Mouse (Mus musculus) Patski (cell line): ENCODE results near the gene Trim8. TPM values are rescaled to one million over a fixed set of nuclear protein-coding genes. Genes with fewer than 3 reads are reported as not detected.

Experiments
- ATAC-seq: fragments of 100-300 bp; one replicate; pipeline ENCODE4 v1.8.0; 2021
- CTCF ChIA-PET: fragments of 350-600 bp; sonication (Branson Sonifier 250); formaldehyde crosslinking; loops from one replicate; lab custom pipeline; 2022; ENCODE audit warnings: inconsistent platforms; lab: Charles Lee
- POLR2A ChIA-PET: fragments of 350-600 bp; sonication (Branson Sonifier 250); formaldehyde crosslinking; loops from one replicate; lab custom pipeline; 2022; ENCODE audit warnings: antibody characterized with exemption, inconsistent platforms; lab: Charles Lee
- DNase-seq: peaks from one replicate; pipeline ENCODE4 v3.0.0-alpha.2; 2011; ENCODE audit warnings: low read depth, low spot score
- H3K27me3 ChIP-seq: fragments of 371-371 bp; one replicate; pipeline ENCODE4 v1.5.1; 2021
- CTCF ChIP-seq: fragments of 100-300 bp; IDR thresholded peaks from one replicate; pipeline ENCODE4 v1.5.1; 2021
- in situ Hi-C: fragments of 300-500 bp; cut with MboI; formaldehyde crosslinking; loops from 3 replicates; pipeline ENCODE4 v1.11.1; 2018; ENCODE audit warnings: low pct_unique_long_range_greater_than_20kb, mixed read lengths
- polyA plus RNA-seq: library from polyadenylated mRNA; unstranded; gene quantifications from one replicate; pipeline ENCODE4 v1.2.3, GENCODE M21; 2021

The Trim8 gene
- polyA plus RNA-seq, 1 experiment from 2014 or later: 89.9 TPM

GRCm38 (mm10) chr19:46486709-46487108, 14.8 kb upstream of the Trim8 start:
- CTCF ChIA-PET: interaction anchor here (1.0 to 1.5 kb wide), 3 partner anchors 8 to 17 kb away, joined by 3 to 6 read pairs (median 4); no protein-coding TSS in a partner anchor
- no peak for TF ChIP-seq CTCF
- no peaks in the 10 kb centered on the region for H3K27me3 ChIP-seq
- DNase-seq: no peak
- no peak for ATAC-seq
- in situ Hi-C loops: no loop called here
- POLR2A ChIA-PET: interaction anchor here (0.9 to 1.1 kb wide), 3 partner anchors 13 to 17 kb away, joined by 3 to 8 read pairs (median 4); no protein-coding TSS in a partner anchor

GRCm38 (mm10) chr19:46489448-46489847, 12.1 kb upstream of the Trim8 start:
- TF ChIP-seq CTCF: no peak
- ATAC-seq (no peak), DNase-seq (no peak)
- in situ Hi-C loops: no loop called here
- ChIA-PET CTCF (interaction anchor here (1.1 to 1.7 kb wide), 2 partner anchors 10 to 32 kb away, joined by 3 read pairs; no protein-coding TSS in a partner anchor), POLR2A (interaction anchor here (3.6 kb wide), 1 partner anchor 11 kb away, joined by 24 read pairs; the partner anchor contains the start of gene Trim8)
- no peaks in the 10 kb centered on the region for H3K27me3 ChIP-seq

GRCm38 (mm10) chr19:46490634-46491033, 10.9 kb upstream of the Trim8 start:
- no peak for ATAC-seq
- no peak for DNase-seq
- in situ Hi-C loops: no loop called here
- TF ChIP-seq CTCF: no peak
- ChIA-PET CTCF (interaction anchor here (1.1 to 1.7 kb wide), 2 partner anchors 9 to 31 kb away, joined by 3 read pairs; no protein-coding TSS in a partner anchor), POLR2A (interaction anchor here (3.6 kb wide), 1 partner anchor 10 kb away, joined by 24 read pairs; the partner anchor contains the start of gene Trim8)
- no peaks in the 10 kb centered on the region for H3K27me3 ChIP-seq

DNA sequence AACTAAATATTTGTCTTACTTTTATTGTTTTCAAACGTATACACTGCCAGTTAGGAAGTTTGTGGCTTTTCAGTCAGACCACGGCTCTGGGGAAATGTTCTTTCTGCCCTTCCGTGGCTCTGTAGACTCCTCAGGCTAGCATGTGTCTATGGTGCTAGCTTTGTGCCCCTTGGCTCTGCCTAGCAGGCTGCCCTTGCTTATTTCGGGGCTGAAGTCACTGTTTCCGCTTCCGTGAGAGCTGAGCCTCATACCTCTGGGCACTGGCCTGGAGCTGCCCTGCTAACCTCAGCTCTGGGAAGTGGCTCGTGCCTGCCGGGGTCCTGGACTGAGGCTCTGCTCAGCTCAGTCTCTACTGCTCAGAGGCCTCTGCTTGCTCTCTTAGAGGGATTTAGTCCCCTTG, 6.4 kb upstream of the Trim8 start:
- ChIA-PET POLR2A (no interaction called here), CTCF (interaction anchor here (0.9 to 2.1 kb wide), 5 partner anchors 8 to 49 kb away, joined by 3 to 6 read pairs (median 3); no protein-coding TSS in a partner anchor)
- TF ChIP-seq CTCF: no peak
- ATAC-seq (no peak), DNase-seq (no peak)
- in situ Hi-C loops: no loop called here
- no peaks in the 10 kb centered on the region for H3K27me3 ChIP-seq

DNA sequence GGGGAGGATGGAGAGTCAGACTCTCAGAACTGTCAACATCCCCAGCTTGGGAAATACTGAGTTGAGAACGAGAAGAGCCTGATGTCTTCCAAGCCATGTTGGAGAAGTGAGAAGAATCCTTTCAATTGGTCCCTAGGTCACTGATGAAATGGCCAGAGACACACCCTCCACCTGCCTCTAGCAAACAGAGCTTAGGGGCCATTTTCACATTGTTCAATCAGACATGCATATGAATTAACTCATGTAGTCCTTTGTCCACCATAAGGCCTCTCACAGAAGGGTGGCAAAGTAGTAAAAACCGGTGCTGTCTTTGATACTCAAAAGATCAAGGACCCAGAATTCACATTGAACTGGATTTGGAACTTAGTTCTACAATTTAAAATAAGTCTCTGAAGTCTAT, 4.3 kb upstream of the Trim8 start:
- CTCF ChIA-PET: interaction anchor here (1.2 to 2.1 kb wide), 3 partner anchors 10 to 33 kb away, joined by 3 to 6 read pairs (median 6); no protein-coding TSS in a partner anchor
- ATAC-seq (no peak), DNase-seq (no peak)
- in situ Hi-C loops: no loop called here
- POLR2A ChIA-PET: interaction anchor here (1.4 to 19.4 kb wide), 2 partner anchors 12 to 31 kb away, joined by 6 to 388 read pairs; no protein-coding TSS in a partner anchor
- TF ChIP-seq CTCF: no peak
- no peaks in the 10 kb centered on the region for H3K27me3 ChIP-seq

DNA sequence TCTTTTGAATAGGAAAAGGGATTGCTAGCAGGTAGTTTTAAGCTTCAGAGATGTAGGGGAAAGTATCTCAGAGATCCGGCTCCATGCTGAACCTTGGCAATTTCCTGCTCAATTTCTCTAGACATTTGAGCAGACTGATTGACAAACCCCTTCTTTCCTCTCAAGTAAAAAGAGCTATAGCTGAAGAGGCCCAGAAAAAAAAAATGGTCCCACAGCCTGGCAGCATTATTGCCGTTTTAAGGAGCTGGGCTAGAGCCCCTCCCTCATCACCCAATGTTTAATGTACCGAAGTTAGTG, 2.0 kb upstream of the Trim8 start:
- POLR2A ChIA-PET: interaction anchor here (1.2 to 19.4 kb wide), 7 partner anchors 10 to 43 kb away, joined by 3 to 388 read pairs (median 8); no protein-coding TSS in a partner anchor
- no peaks in the 10 kb centered on the region for H3K27me3 ChIP-seq
- ATAC-seq (no peak), DNase-seq (no peak)
- CTCF ChIA-PET: interaction anchor here (1.0 to 5.6 kb wide), 5 partner anchors 10 to 103 kb away, joined by 3 to 22 read pairs (median 3); partner anchors contain the start of gene Sufu
- no peak for TF ChIP-seq CTCF
- in situ Hi-C loops: no loop called here

DNA sequence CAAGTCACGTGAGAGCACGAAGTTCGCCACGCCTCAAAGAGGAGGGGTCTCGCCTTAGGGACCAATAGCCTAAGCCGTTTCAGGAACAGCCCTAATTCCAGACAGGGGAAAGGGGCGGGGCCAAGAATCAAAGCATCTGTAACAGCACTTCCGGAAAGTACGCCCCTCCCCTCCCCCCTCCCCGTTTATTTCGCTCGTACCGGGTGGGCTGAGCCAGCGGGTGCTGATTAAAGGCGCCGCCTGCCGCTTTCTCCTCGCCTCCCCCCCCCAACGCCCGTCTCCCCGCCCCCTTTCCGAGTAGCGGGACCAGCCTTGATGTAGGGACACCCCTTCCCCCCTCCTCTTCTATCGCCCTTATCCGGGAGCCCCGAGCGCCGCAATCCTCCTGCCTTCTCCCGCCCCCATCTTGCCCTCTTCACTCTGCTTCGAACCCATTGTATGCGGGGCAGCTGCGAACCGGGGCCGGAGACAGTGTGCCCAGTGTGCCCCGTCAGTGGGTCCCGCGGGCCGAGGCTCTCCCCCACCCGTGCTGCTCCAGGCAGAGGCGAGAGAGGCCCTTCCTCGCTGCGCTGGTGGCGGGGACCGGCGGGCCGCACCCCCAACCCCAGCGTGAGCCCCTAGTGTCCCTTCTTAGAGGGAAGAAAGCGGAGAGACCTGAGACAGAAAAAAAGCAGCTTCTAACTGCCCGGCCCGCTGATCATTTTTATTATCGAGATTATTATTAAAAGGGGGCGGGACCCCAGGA, 1.5 kb upstream of the Trim8 start:
- ChIA-PET CTCF (interaction anchor here (0.8 to 8.1 kb wide), 7 partner anchors 9 to 103 kb away, joined by 3 to 73 read pairs (median 4); partner anchors contain the start of gene Sufu), POLR2A (interaction anchor here (0.6 to 19.4 kb wide), 21 partner anchors 11 to 123 kb away, joined by 3 to 388 read pairs (median 7); partner anchors contain the start of gene Sufu)
- ATAC-seq: peak; percentile 23
- H3K27me3 ChIP-seq: no peaks in the 10 kb centered on the region
- in situ Hi-C loops: loop anchor here (5.0 kb wide), 1 partner anchor 37 kb away; no protein-coding TSS in a partner anchor
- TF ChIP-seq CTCF: no peak
- DNase-seq: peak; percentile 97

GRCm38 (mm10) chr19:46500581-46501341, 741 bp upstream of the Trim8 start:
- peak; percentile 1 for ATAC-seq
- in situ Hi-C loops: loop anchor here (5.0 kb wide), 1 partner anchor 37 kb away; no protein-coding TSS in a partner anchor
- POLR2A ChIA-PET: interaction anchor here (0.6 to 19.4 kb wide), 25 partner anchors 11 to 280 kb away, joined by 3 to 388 read pairs (median 5); partner anchors contain the start of genes Actr1a and Sufu
- TF ChIP-seq CTCF: no peak
- no peaks in the 10 kb centered on the region for H3K27me3 ChIP-seq
- DNase-seq: no peak
- CTCF ChIA-PET: interaction anchor here (0.8 to 8.1 kb wide), 4 partner anchors 8 to 30 kb away, joined by 4 to 73 read pairs (median 14); no protein-coding TSS in a partner anchor

- ChIA-PET CTCF (interaction anchor here (1.5 to 8.1 kb wide), 3 partner anchors 18 to 106 kb away, joined by 6 to 73 read pairs (median 22); partner anchors contain the start of gene Sufu), POLR2A (interaction anchor here (1.0 to 19.4 kb wide), 8 partner anchors 10 to 105 kb away, joined by 3 to 388 read pairs (median 6); partner anchors contain the start of gene Sufu)
- ATAC-seq (no peak), DNase-seq (no peak)
- in situ Hi-C loops: loop anchor here (5.0 kb wide), 1 partner anchor 35 kb away; no protein-coding TSS in a partner anchor
- no peaks in the 10 kb centered on the region for H3K27me3 ChIP-seq
- no peak for TF ChIP-seq CTCF
These were observed 560 bp downstream of the Trim8 start for GRCm38 (mm10) chr19:46502069-46502455.
